Mouse (Mus musculus) midbrain, postnatal 0 days (tissue): Measurements from ENCODE around the gene Gm572. TPM values are rescaled to one million over a fixed set of nuclear protein-coding genes. Genes with fewer than 3 reads are reported as not detected.

Source experiments
- ATAC-seq: fragments of 200-750 bp; cut with Nextera tagmentation; 2 replicates; pipeline ENCODE4 v1.8.0; 2017; ENCODE audit warnings: moderate number of reproducible peaks, mild to moderate bottlenecking, moderate TSS enrichment, moderate library complexity; ENCODE audit not compliant: low FRiP score
- DNase-seq: peaks from one replicate; pipeline ENCODE4 v3.0.0-alpha.2; 2015; ENCODE audit warnings: low spot score
- H3K27ac ChIP-seq: fragments of 300-500 bp; sonication (generic); 2 replicates; pipeline ENCODE4 v1.5.1; 2014; ENCODE audit warnings: low read depth, mild to moderate bottlenecking, low read length, mixed read lengths
- H3K27me3 ChIP-seq: fragments of 300-500 bp; sonication (generic); 2 replicates; pipeline ENCODE4 v1.6.1; 2014; ENCODE audit warnings: low read length, control low read depth, mixed read lengths; ENCODE audit not compliant: insufficient read depth
- H3K36me3 ChIP-seq: fragments of 300-500 bp; sonication (generic); 2 replicates; pipeline ENCODE4 v1.6.1; 2014; ENCODE audit warnings: low read length, control low read depth, mixed read lengths; ENCODE audit not compliant: insufficient read depth
- H3K4me1 ChIP-seq: fragments of 300-500 bp; sonication (generic); 2 replicates; pipeline ENCODE4 v1.6.1; 2014; ENCODE audit warnings: mild to moderate bottlenecking, control low read depth, antibody characterized with exemption, low read length, mixed read lengths; ENCODE audit not compliant: insufficient read depth
- H3K4me2 ChIP-seq: fragments of 300-500 bp; sonication (generic); 2 replicates; pipeline ENCODE4 v1.6.1; 2014; ENCODE audit warnings: low read depth, mild to moderate bottlenecking, low read length, mixed read lengths; ENCODE audit not compliant: poor library complexity, severe bottlenecking
- H3K4me3 ChIP-seq: fragments of 300-500 bp; sonication (generic); 2 replicates; pipeline ENCODE4 v1.5.1; 2014; ENCODE audit warnings: low read depth, mild to moderate bottlenecking, low read length, moderate library complexity
- H3K9ac ChIP-seq: fragments of 300-500 bp; sonication (generic); replicated peaks from 2 replicates; pipeline ENCODE4 v1.6.1; 2014; ENCODE audit warnings: mild to moderate bottlenecking, low read length, moderate library complexity, mixed read lengths; ENCODE audit not compliant: poor library complexity, severe bottlenecking
- H3K9me3 ChIP-seq: fragments of 300-500 bp; sonication (generic); 2 replicates; pipeline ENCODE4 v1.6.1; 2016; ENCODE audit warnings: low read length, control low read depth
- CTCF ChIP-seq: IDR thresholded peaks from 2 replicates; pipeline ENCODE4 v1.5.1; 2016; ENCODE audit warnings: antibody characterized with exemption, mild to moderate bottlenecking
- WGBS: fragments of 180-500 bp; shearing (Covaris S2); extraction: QIAGEN DNeasy Blood & Tissue Kit; methylation state at CpG from one replicate; pipeline ENCODE4 v1.1.7; 2014; 5-methylcytosine and 5-hydroxymethylcytosine counted together
- polyA plus RNA-seq: library from polyadenylated mRNA; unstranded; fragments of >200 nt; fragmentation: Nextera tagmentation; extraction: Ambion mirVana; gene quantifications from 2 replicates; pipeline ENCODE4 v1.2.1, GENCODE M21; 2015
- total RNA-seq: library from RNA; depleted of rRNA; stranded (reverse); fragments of >200 nt; gene quantifications from 2 replicates; pipeline ENCODE4 v1.2.3, GENCODE M21; 2014

Gene Gm572
- total and polyA plus RNA-seq, 2 experiments from 2014 or later: 0.44 TPM; not detected in 1

DNA sequence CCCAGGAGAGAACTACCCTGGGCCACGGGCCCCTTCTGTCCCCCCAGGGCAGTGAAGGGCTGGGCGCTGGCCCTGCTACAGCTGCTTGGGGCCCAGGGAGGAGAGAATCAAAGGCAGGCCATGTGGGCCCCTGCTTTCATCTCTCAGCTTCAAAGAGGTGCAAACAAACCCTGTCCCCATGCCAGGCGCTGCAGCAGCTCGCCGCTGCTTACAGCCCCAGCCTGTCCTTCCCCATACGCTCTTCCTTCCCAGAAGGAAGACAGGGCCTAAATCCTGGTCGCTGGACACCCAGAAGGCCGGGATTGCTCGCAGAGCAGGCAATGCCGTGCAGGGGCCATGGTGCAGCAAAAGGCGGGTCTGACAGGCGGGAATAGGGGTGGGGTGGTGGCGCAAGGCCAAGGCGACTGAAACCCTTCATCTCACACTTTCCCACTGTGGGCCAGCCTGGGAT, 43.4 kb downstream of the Gm572 start:
- TF ChIP-seq CTCF: no peak
- DNase-seq (no peak), ATAC-seq (no peak)
- H3K9me3 ChIP-seq: no peaks in the 10 kb centered on the region
- no peak overlapping the region for H3K4me2 ChIP-seq
- 0 out of 2 replicates have a peak, but pooled peaks cover 4% of the 10 kb centered on the region for H3K27me3 ChIP-seq
- H3K36me3 ChIP-seq: no peaks in the 10 kb centered on the region
- H3K9ac ChIP-seq: no peak overlapping the region
- H3K4me3 ChIP-seq: no peak overlapping the region
- H3K4me1 ChIP-seq: no peaks in the 10 kb centered on the region
- 24% methylated on average over 14 of the region's 14 CpGs for WGBS
- H3K27ac ChIP-seq: no peak overlapping the region

DNA sequence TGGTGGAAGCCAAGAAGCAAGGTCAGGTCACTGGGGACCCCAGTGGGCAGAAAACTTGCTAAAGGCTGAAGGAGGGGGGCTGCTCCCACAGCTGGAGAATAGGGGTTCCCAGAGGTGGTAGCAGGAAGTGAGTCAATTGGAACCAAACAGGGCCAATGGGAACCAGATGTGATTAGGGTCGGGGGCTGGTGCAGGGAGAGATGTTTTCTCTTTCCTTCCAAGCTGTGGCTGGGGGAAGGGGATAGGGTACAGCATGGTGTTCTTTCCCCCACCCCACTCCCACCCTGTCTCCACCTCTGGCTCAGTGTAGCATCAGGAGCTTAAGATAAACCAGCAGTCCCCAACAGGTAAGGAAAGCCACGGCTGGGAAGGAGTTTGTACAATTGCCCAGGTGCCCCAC, 45.0 kb downstream of the Gm572 start:
- TF ChIP-seq CTCF: no peak
- Histone ChIP-seq H3K27me3 (0 out of 2 replicates have a peak, but pooled peaks cover 4% of the 10 kb centered on the region), H3K4me1 (no peaks in the 10 kb centered on the region), H3K36me3 (no peaks in the 10 kb centered on the region), H3K9me3 (no peaks in the 10 kb centered on the region), H3K27ac (no peak overlapping the region), H3K4me3 (no peak overlapping the region), H3K4me2 (no peak overlapping the region), H3K9ac (no peak overlapping the region)
- no peak for DNase-seq
- ATAC-seq: no peak
- 70% methylated on average over 2 of the region's 2 CpGs for WGBS

DNA sequence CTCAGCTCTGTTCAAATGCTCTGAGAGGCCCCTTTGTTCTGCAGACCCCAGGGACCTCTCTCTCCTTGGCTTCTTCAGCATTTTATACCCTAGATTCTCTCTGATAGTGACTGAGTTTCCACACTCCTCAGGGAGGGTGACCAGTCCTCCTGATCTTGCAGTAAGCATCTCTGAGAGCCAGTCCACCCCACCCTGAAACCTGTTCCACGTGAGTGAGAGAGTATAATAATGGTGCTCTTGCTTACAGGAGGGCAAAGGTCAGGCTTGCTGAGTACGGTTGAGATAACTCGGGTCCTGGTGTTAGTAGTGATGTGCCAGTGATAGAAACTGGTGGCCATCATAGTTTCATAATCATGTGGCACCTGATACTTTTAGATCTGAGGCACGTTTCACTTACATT, 48.1 kb downstream of the Gm572 start:
- H3K27me3 ChIP-seq: no peaks in the 10 kb centered on the region
- H3K9me3 ChIP-seq: no peaks in the 10 kb centered on the region
- H3K4me2 ChIP-seq: no peak overlapping the region
- H3K36me3 ChIP-seq: no peaks in the 10 kb centered on the region
- TF ChIP-seq CTCF: no peak
- ATAC-seq (no peak), DNase-seq (no peak)
- 80% methylated on average over 4 of the region's 4 CpGs for WGBS
- H3K4me1 ChIP-seq: no peaks in the 10 kb centered on the region
- H3K9ac ChIP-seq: no peak overlapping the region
- H3K27ac ChIP-seq: no peak overlapping the region
- no peak overlapping the region for H3K4me3 ChIP-seq

DNA sequence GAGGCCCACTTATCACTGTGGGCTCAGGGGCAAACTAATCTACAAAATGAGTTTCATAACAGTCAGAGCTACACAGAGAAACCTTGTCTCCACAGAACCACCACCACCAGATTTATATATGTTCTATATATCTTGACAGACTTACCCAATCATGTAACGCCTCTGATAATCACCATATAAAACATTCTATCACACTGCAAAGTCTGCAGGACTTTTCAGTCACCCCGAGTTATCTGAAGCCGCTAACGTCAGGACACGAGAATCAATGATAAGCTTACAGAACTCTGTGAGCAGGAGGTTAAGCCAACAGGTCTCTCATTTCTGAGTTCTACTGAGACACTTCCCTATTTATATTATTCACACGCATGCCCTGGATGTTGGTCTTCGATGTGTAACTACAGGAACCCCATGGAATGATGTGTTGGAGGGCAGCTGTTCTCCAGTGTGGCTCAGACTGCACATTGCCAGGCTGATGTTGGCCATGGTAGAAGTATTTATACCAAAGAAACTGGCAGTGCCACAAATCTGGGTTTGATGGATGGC, 50.4 kb downstream of the Gm572 start:
- no peak for TF ChIP-seq CTCF
- ATAC-seq (no peak), DNase-seq (no peak)
- Histone ChIP-seq H3K9ac (no peak overlapping the region), H3K27ac (no peak overlapping the region), H3K4me2 (no peak overlapping the region), H3K36me3 (no peaks in the 10 kb centered on the region), H3K9me3 (no peaks in the 10 kb centered on the region), H3K4me3 (no peak overlapping the region), H3K4me1 (no peaks in the 10 kb centered on the region), H3K27me3 (no peaks in the 10 kb centered on the region)
- WGBS: 88% methylated on average over 7 of the region's 7 CpGs

DNA sequence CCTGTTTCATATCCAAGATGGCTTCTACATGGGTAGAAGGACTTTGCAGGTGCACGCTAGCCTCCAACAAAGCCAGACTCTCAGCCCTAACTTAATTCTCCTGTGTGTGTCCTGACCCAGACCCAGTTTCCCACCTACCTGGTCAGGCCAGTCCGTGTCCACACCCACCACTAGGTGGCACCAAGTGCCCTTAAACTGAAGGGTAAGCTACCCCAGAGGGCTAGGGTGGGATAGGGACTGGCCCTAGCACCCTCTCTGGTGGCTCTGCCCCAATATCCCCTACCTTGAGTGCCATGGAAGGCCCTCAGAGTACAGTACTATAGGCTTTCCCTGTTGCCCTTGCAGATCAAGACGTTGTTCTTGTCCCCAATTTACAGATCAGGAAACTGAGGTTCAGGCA, 61.6 kb downstream of the Gm572 start:
- DNase-seq (no peak), ATAC-seq (no peak)
- Histone ChIP-seq H3K36me3 (no peaks in the 10 kb centered on the region), H3K9ac (no peak overlapping the region), H3K27me3 (no peaks in the 10 kb centered on the region), H3K9me3 (no peaks in the 10 kb centered on the region), H3K4me3 (no peak overlapping the region), H3K27ac (no peak overlapping the region), H3K4me1 (no peaks in the 10 kb centered on the region), H3K4me2 (no peak overlapping the region)
- WGBS: 48% methylated on average over 3 of the region's 3 CpGs
- TF ChIP-seq CTCF: peak; percentile 62

DNA sequence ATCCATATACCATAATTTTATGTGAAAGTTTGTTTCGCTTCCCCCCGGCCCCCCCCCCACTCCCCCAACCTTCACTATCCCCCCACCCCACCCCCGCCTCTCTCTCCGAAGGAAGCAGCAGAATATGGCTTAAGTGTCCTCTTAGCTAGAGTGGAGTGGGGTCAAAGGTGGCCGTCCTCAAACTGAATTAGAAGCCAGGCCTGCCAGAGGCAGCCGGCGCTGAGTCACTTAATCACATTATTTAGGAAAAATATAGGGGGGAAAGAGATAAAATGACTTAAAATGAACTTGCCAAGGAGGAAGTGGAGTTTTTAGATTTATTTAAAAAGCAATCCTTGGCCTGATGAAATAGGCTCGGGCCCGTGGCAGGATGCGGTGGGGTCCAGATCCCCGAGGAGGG, 65.7 kb downstream of the Gm572 start:
- 0 out of 2 replicates have a peak, but pooled peaks cover 4% of the 10 kb centered on the region for H3K27me3 ChIP-seq
- no peak overlapping the region for H3K27ac ChIP-seq
- ATAC-seq: no peak
- 52% methylated on average over 11 of the region's 11 CpGs for WGBS
- DNase-seq: no peak
- H3K9ac ChIP-seq: no peak overlapping the region
- H3K9me3 ChIP-seq: no peaks in the 10 kb centered on the region
- no peak overlapping the region for H3K4me2 ChIP-seq
- no peak overlapping the region for H3K4me3 ChIP-seq
- H3K4me1 ChIP-seq: no peaks in the 10 kb centered on the region
- no peak for TF ChIP-seq CTCF
- no peaks in the 10 kb centered on the region for H3K36me3 ChIP-seq
